Mouse (Mus musculus) cerebellum, adult 2 months (tissue): Measurements from ENCODE around the gene Wls.

Experiments
- CTCF ChIP-seq: fragments of 200-500 bp; IDR thresholded peaks from 2 replicates; pipeline ENCODE4 v1.5.1; 2011; ENCODE audit warnings: low read depth, mild to moderate bottlenecking, control low read depth, low read length, moderate library complexity, borderline replicate concordance; ENCODE audit not compliant: insufficient read depth
- POLR2A ChIP-seq: fragments of 200-500 bp; IDR thresholded peaks from 2 replicates; pipeline ENCODE4 v1.6.1; 2011; ENCODE audit warnings: low read length, control low read depth, borderline replicate concordance; ENCODE audit not compliant: insufficient read depth

- TF ChIP-seq CTCF (no peak), POLR2A (no peak)
Observed at GRCm38 (mm10) chr3:159789781-159790180, 49.7 kb upstream of the Wls start.
